13 mouse cellular contexts compared by ENCODE assay signal in the genomic region with DNA sequence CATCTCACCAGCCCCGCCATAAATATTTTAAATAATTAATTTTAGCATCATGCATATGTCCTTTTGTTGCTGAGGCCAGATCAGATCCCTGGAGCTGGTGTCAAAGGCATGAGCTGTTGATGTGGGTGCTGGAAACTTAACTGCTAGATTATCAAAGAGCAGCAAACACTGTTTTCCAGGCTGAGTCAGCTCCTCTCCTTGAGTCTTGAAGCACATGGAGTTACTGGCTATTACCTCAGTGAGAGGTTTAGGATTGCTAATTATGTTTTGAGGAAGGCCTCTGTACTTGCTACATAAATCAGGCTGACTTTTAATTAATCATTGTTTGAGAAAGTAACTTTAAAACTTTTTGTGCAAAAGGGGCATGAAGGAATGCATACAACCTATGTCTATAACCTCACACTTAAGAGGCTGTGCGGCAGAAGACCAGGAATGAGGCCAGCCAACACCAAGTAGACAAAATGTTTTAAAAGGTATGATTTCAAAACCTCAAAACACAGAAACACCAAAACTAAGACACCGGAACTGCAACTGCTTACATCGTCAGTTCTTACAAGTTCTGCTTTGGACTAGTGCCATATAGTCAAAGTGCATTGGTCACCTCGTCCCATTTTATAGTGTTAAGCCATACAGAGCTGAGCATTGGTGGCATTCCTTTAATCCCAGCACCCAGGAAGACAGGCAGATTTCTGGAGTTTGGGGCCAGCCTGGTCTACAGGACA. TPM values are rescaled to one million over a fixed set of nuclear protein-coding genes. Genes with fewer than 3 reads are reported as not detected.
DNase-seq lines count a peak whose midpoint lies in the region; ATAC-seq and TF ChIP-seq lines count a peak whose summit lies in the region.
"Had no signal": no experiment of that assay in that cellular context is flagged by ENCODE, and none has a peak within 500 bp of the region (broad histone marks: within the 10 kb centered on the region; RNA-seq: fewer than 3 reads in every experiment).

No protein-coding gene starts in this region.

- ATAC-seq in liver, embryonic 11.5 days (replicated peaks; ENCODE audit: low FRiP score): no peak
- ATAC-seq in midbrain, postnatal 0 days (ENCODE audit: low FRiP score): no peak
- ATAC-seq: forebrain, embryonic 16.5 days had no signal

- H3K9me3 ChIP-seq in liver, embryonic 11.5 days (ENCODE audit: control insufficient read depth, low read length): no peaks in the 10 kb centered on the region
- H3K9me3 ChIP-seq in midbrain, postnatal 0 days (ENCODE audit: low read length): no peaks in the 10 kb centered on the region
- H3K9me3 ChIP-seq in midbrain, embryonic 10.5 days (replicated peaks): no peaks in the 10 kb centered on the region
- H3K9me3 ChIP-seq: embryonic facial prominence, embryonic 10.5 days; heart, embryonic 15.5 days; limb, embryonic 13.5 days had no signal

- no peaks in the 10 kb centered on the region for H3K4me1 ChIP-seq in embryonic fibroblast, embryonic 13.5 days (ENCODE audit: control insufficient read depth, insufficient read depth, low read length)
- peaks cover 36% of the 10 kb centered on the region for H3K4me1 ChIP-seq in liver, embryonic 11.5 days (replicated peaks; ENCODE audit: control insufficient read depth, insufficient read depth, low read length)
- peaks cover 8% of the 10 kb centered on the region; the same call in 1 of the 2 replicates for H3K4me1 ChIP-seq in midbrain, postnatal 0 days (ENCODE audit: insufficient read depth, low read length)
- H3K4me1 ChIP-seq in midbrain, embryonic 10.5 days: peaks cover 37% of the 10 kb centered on the region

- H3K9ac ChIP-seq in liver, embryonic 11.5 days (ENCODE audit: low read depth, low read length): no peak overlapping the region
- no peak overlapping the region for H3K9ac ChIP-seq in midbrain, postnatal 0 days (replicated peaks; ENCODE audit: low read length, poor library complexity, severe bottlenecking)
- H3K9ac ChIP-seq: heart, embryonic 15.5 days; limb, embryonic 13.5 days had no signal

- no peak overlapping the region for H3K4me3 ChIP-seq in embryonic fibroblast, embryonic 13.5 days (ENCODE audit: insufficient read depth, low read length)
- H3K4me3 ChIP-seq in liver, embryonic 11.5 days (ENCODE audit: low read depth, low read length): peak overlapping the region; percentile 6; the same call in 1 of the 2 replicates
- H3K4me3 ChIP-seq in midbrain, postnatal 0 days (ENCODE audit: low read depth, low read length): no peak overlapping the region
- no peak overlapping the region for H3K4me3 ChIP-seq in midbrain, embryonic 10.5 days
- H3K4me3 ChIP-seq: embryonic facial prominence, embryonic 10.5 days; heart, embryonic 15.5 days; limb, embryonic 13.5 days had no signal

- peak overlapping the region; percentile 89 for H3K4me2 ChIP-seq in liver, embryonic 11.5 days
- no peak overlapping the region for H3K4me2 ChIP-seq in midbrain, postnatal 0 days (ENCODE audit: low read depth, low read length, poor library complexity, severe bottlenecking)
- H3K4me2 ChIP-seq: heart, embryonic 15.5 days; limb, embryonic 13.5 days had no signal

- DNase-seq in lung, postnatal 36 days: peak; percentile 37
- no peak for DNase-seq in lung, postnatal 4 days
- DNase-seq in liver, embryonic 11.5 days (ENCODE audit: low spot score): no peak
- no peak for DNase-seq in embryo, embryonic 11 days
- no peak for DNase-seq in midbrain, postnatal 0 days (ENCODE audit: low spot score)
- DNase-seq in midbrain, embryonic 10.5 days (ENCODE audit: low spot score): no peak
- DNase-seq: midbrain, embryonic 14.5 days; thymus, postnatal 36 days had no signal

- TF ChIP-seq POLR2A in embryonic fibroblast, embryonic 13.5 days (IDR thresholded peaks at IDR 0.05; ENCODE audit: low read depth, low read length): no peak

- H3K36me3 ChIP-seq in liver, embryonic 11.5 days (ENCODE audit: control insufficient read depth, insufficient read depth, low read length): peaks cover 28% of the 10 kb centered on the region
- no peaks in the 10 kb centered on the region for H3K36me3 ChIP-seq in midbrain, postnatal 0 days (ENCODE audit: insufficient read depth, low read length)
- H3K36me3 ChIP-seq in midbrain, embryonic 10.5 days: peaks cover 85% of the 10 kb centered on the region

- 75% methylated on average over 5 of the region's 5 CpGs for WGBS in liver, embryonic 11.5 days
- 77% methylated on average over 5 of the region's 5 CpGs for WGBS in midbrain, postnatal 0 days
- 85% methylated on average over 5 of the region's 5 CpGs for WGBS in midbrain, embryonic 10.5 days

- H3K27me3 ChIP-seq in liver, embryonic 11.5 days (replicated peaks; ENCODE audit: control insufficient read depth, insufficient read depth, low read length): no peaks in the 10 kb centered on the region
- no peaks in the 10 kb centered on the region for H3K27me3 ChIP-seq in midbrain, postnatal 0 days (ENCODE audit: insufficient read depth, low read length)
- no peaks in the 10 kb centered on the region for H3K27me3 ChIP-seq in midbrain, embryonic 10.5 days (ENCODE audit: low read depth, poor library complexity, severe bottlenecking)
- H3K27me3 ChIP-seq: heart, embryonic 15.5 days; limb, embryonic 13.5 days had no signal

- TF ChIP-seq CTCF in embryonic fibroblast, embryonic 13.5 days (IDR thresholded peaks at IDR 0.05; ENCODE audit: borderline replicate concordance, insufficient read depth, low read length): no peak
- no peak for TF ChIP-seq CTCF in midbrain, postnatal 0 days (IDR thresholded peaks at IDR 0.05)

- H3K27ac ChIP-seq in embryonic fibroblast, embryonic 13.5 days (ENCODE audit: insufficient read depth, low read length): 0 out of 2 replicates have a peak overlapping the region, but pooled peaks have one; percentile 11
- H3K27ac ChIP-seq in liver, embryonic 11.5 days (ENCODE audit: low read depth, low read length): no peak overlapping the region
- no peak overlapping the region for H3K27ac ChIP-seq in midbrain, postnatal 0 days (ENCODE audit: low read depth, low read length)
- H3K27ac ChIP-seq in midbrain, embryonic 10.5 days (replicated peaks): no peak overlapping the region
- H3K27ac ChIP-seq: embryonic facial prominence, embryonic 10.5 days; heart, embryonic 15.5 days; limb, embryonic 13.5 days had no signal

RNA-seq across cellular contexts. Expression of a gene that starts 5.9 kb away (rescaled TPM):
- polyA plus RNA-seq in embryonic fibroblast, embryonic 13.5 days (2011; ENCODE audit: insufficient read length, low read depth, missing spikeins): 4.9 and 5.2 TPM in 2 replicates
- 26.0 and 26.6 TPM in 2 replicates for polyA plus RNA-seq in liver, embryonic 11.5 days (2014; fragmentation: Nextera tagmentation; extraction: Ambion mirVana)
- total RNA-seq in midbrain, postnatal 0 days (2014; rRNA removed): 4.3 and 4.4 TPM in 2 replicates
- 5.6 and 6.2 TPM in 2 replicates for polyA plus RNA-seq in midbrain, postnatal 0 days (2015; fragmentation: Nextera tagmentation; extraction: Ambion mirVana)
- polyA plus RNA-seq in midbrain, embryonic 10.5 days (2016; fragmentation: Nextera tagmentation; extraction: Ambion mirVana): 22.5 and 26.0 TPM in 2 replicates

RNA-seq across cellular contexts. Expression of a gene that starts 6.1 kb away (rescaled TPM):
- 233 and 284 TPM in 2 replicates for polyA plus RNA-seq in embryonic fibroblast, embryonic 13.5 days (2011; ENCODE audit: insufficient read length, low read depth, missing spikeins)
- 168 and 171 TPM in 2 replicates for polyA plus RNA-seq in liver, embryonic 11.5 days (2014; fragmentation: Nextera tagmentation; extraction: Ambion mirVana)
- total RNA-seq in midbrain, postnatal 0 days (2014; rRNA removed): 62.3 and 69.0 TPM in 2 replicates
- polyA plus RNA-seq in midbrain, postnatal 0 days (2015; fragmentation: Nextera tagmentation; extraction: Ambion mirVana): 57.2 and 58.0 TPM in 2 replicates
- 102 and 120 TPM in 2 replicates for polyA plus RNA-seq in midbrain, embryonic 10.5 days (2016; fragmentation: Nextera tagmentation; extraction: Ambion mirVana)
